Mouse (Mus musculus) cortical plate, adult 2 months (tissue): ENCODE data around the gene Cbr1. TPM values are rescaled to one million over a fixed set of nuclear protein-coding genes. Genes with fewer than 3 reads are reported as not detected.
"Not testable (repeated sequence)": the region's sequence is repeated elsewhere in the genome, so short reads cannot be mapped to it uniquely, and the experiment has no call there.

Experiments used
- H3K27ac ChIP-seq: fragments of 200-500 bp; 2 replicates; pipeline ENCODE4 v1.5.1; 2012; ENCODE audit warnings: low read length, control low read depth, inconsistent platforms; ENCODE audit not compliant: insufficient read depth
- H3K4me1 ChIP-seq: fragments of 200-500 bp; 2 replicates; pipeline ENCODE4 v1.6.1; 2011; ENCODE audit warnings: low read length; ENCODE audit not compliant: control insufficient read depth, insufficient read depth
- H3K4me3 ChIP-seq: fragments of 200-500 bp; 2 replicates; pipeline ENCODE4 v1.5.1; 2011; ENCODE audit warnings: mild to moderate bottlenecking, low read length, control low read depth; ENCODE audit not compliant: insufficient read depth
- CTCF ChIP-seq: fragments of 200-500 bp; IDR thresholded peaks from 2 replicates; pipeline ENCODE4 v1.5.1; 2011; ENCODE audit warnings: mild to moderate bottlenecking, control low read depth, low read length; ENCODE audit not compliant: insufficient read depth; ENCODE audit errors: extremely low read depth
- POLR2A ChIP-seq: fragments of 200-500 bp; IDR thresholded peaks from 2 replicates; pipeline ENCODE4 v1.6.1; 2011; ENCODE audit warnings: mild to moderate bottlenecking, low read length, control low read depth; ENCODE audit not compliant: insufficient read depth; ENCODE audit errors: extremely low read depth
- polyA plus RNA-seq: library from polyadenylated mRNA; depleted of rRNA; stranded (reverse); fragments of >200 nt; gene quantifications from 2 replicates; pipeline ENCODE4 v1.2.3, GENCODE M21; 2012; rRNA removed

The Cbr1 gene
- polyA plus RNA-seq, 1 experiment: 132 TPM

DNA sequence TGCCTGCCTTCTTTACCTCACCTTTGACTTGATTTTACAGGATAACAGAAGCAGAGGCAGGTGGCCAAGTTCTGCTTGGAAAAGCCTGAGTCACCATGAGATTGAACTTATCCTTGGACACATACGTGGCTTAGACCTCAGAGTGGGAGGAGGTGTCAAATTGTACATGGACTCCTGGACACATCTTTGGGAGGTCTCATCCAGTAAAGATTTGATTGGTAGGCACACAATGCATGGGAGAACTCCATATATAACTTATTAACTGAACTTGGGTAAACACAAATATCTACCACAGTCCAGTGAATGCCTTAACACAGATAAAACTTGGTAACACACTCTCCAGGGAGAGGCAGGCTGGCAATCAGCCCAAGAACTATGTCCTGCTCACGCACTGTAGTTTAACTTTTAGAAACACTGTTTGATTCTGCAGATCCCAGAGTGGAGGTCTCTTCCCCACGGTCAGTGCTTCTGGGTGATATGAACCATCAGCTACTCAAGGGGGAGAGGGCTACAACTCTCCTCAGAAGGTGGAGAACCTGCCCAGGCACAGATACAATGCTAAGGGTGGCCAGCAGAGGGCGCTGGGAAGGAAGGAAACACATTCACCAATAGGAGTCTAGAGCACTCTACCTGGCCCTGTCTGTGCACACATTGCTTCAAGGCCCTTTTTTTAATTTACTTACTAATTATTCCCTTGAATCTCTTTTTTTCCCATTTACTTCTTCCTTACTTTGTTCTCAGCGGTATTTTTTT, 9.6 kb downstream of the Cbr1 start:
- Histone ChIP-seq H3K4me3 (no peak overlapping the region), H3K27ac (no peak overlapping the region), H3K4me1 (no peaks in the 10 kb centered on the region)
- TF ChIP-seq CTCF (peak; percentile 75), POLR2A (no peak)

DNA sequence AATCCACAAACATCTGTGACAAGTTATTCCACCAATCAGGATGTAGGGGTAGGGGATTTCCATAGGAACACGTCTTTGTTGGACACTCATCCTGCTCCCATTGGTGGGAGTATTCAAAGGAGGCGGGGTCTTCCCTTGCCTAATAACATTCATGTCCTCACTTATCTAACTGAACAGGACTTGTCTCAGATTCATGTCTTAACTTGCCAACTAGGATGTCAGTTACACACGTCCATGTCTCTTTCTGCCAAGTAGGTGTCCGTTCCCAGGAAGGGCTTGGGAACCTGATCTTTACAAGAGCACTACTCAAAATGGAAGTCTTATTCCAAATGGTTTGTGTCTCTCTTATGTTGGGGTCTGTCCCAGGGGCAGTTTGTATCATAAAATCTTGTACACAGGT, 18.1 kb downstream of the Cbr1 start:
- not testable (repeated sequence) for H3K27ac ChIP-seq, H3K4me1 ChIP-seq, H3K4me3 ChIP-seq

DNA sequence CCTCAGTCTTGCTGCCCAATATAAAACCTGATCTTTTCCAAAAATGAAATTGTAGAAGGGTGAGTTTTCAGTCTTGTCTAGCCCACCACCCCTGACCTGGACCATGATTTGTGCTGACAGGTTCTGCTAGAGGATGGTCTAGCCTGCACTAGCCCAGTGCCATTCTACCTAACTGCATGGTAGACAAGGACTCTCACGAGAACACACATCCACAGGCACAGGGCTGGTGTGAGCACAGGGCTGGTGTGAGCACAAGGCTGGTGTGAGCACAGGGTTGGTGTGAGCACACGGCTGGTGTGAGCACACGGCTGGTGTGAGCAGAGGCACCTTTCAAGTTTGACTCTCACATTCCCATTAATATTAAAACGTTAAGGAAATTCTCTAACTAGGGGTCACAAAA, 19.0 kb downstream of the Cbr1 start:
- H3K4me3 ChIP-seq: no peak overlapping the region
- TF ChIP-seq CTCF (no peak), POLR2A (no peak)
- H3K4me1 ChIP-seq: no peaks in the 10 kb centered on the region
- H3K27ac ChIP-seq: no peak overlapping the region

DNA sequence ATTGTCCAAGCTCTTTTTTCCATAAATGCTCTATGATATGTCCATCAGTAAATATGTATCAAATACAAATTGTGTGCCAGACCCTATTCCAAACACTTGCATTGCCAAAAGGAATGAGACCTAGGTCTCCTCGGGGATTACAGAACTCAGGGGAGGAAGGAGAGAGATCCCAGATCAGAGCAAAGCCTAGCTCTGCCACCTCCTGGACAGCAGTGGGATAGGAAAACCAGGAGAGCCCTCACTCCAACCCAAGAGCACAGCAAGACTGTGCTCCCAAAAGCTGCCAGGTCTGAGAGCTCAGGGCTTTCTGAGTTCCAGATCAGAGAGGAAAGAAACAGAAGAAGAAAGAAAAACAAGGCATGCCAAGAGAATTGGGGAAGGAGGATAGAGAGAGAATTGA, 21.1 kb downstream of the Cbr1 start:
- Histone ChIP-seq H3K4me3 (no peak overlapping the region), H3K27ac (no peak overlapping the region), H3K4me1 (no peaks in the 10 kb centered on the region)
- no peak for TF ChIP-seq POLR2A
- TF ChIP-seq CTCF: peak; percentile 59

DNA sequence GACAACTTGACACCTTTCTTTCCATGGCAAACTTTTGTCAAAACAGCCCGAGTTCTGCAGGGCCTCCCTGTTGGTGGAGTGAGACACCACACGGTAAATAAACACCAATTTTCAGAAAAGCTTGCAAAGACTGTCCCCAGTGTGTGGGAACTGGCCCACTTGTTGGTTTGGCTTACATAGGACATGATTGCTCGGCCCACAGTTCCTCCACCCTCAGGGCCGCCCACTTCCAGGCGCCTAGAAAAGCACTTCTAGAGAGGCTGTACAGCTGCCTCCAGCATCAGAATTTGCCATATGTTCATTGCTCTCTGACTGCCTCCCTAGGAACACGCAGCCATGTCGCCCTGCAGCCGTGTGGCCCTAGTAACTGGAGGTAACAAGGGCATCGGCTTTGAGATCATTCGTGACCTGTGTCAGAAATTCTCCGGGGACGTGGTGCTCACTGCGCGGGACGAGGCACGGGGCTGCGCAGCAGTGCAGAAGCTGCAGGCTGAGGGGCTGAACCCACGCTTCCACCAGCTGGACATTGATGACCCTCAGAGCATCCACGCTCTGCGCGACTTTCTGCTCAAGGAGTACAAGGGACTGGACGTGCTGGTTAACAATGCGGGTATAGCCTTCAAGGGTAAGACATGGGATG, 22.2 kb downstream of the Cbr1 start, which contains the start of gene Gm5678:
Gm5678 (plus strand) TSS at position 337 of the 640 bp plus-strand sequence.
- Histone ChIP-seq H3K27ac (no peak within 1 kb of the TSS), H3K4me1 (no peaks in the 10 kb centered on the region), H3K4me3 (no peak within 1 kb of the TSS)
- TF ChIP-seq CTCF (no peak), POLR2A (no peak)

DNA sequence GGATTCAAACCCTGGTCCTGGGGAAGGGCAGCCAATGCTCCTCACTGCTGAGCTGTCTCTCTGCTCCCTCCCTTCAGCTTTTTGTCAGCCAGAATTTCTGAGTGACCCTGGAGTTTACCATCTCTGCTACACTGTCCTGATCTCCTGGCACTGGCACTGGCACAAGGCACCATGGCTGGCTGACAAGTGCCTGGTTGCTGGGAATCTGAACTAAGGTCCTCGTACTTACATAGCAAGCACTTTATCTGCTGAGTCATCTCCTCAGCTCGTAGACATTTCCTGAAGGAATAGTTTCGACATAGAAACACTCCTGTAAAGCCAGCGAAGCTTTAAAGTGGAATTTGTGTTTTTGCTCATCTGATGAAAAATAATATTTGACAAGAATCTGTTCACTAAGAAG, 38.4 kb downstream of the Cbr1 start:
- Histone ChIP-seq H3K4me1 (no peaks in the 10 kb centered on the region), H3K27ac (no peak overlapping the region), H3K4me3 (no peak overlapping the region)
- TF ChIP-seq POLR2A (no peak), CTCF (no peak)

DNA sequence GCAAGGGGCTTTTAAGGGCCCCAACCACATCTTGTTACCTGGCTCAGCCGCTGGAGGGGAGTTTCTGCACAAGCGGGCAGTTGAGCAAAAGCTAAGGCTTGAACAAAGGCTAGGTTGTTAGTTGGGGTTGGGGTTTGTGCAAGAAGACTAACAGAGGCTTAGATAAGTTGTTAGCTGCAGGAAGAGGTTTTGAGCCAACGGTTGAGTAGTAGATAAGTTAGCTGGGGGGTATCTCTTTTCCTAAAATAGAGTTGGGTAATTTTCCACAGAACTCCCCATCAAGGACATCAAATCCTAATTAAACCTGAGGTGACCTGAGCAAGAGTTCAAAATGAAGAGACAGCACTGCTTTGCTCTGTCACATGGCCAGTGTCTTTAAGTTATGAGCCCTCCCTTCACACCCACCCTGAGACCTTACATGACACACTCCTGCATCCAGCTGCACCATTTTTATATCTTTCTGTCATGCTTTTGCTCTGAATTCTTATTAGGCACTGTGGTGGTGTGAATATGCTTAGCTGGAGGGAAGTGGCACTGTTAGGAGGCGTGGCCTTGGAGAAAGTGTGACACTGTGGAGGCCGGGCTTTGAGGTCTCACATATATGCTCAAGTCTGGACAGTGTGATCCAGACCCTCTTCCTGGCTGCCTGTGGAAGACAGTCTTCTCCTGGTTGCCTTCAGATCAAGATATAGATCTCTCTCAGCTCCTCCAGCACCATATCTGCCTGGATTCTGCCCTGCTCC, 43.0 kb downstream of the Cbr1 start:
- Histone ChIP-seq H3K4me1 (no peaks in the 10 kb centered on the region), H3K27ac (no peak overlapping the region), H3K4me3 (no peak overlapping the region)
- TF ChIP-seq POLR2A (no peak), CTCF (no peak)

Other genes with a start within 250 kb of the Cbr1 start
- gene Setd4, start 1.8 kb upstream of the Cbr1 start, polyA plus RNA-seq: 20.4 and 24.0 TPM in 2 replicates
- gene Gm5678, start 22.2 kb downstream of the Cbr1 start, polyA plus RNA-seq: 0.36 and 0.79 TPM in 2 replicates
- gene Cbr3, start 77.4 kb downstream of the Cbr1 start, polyA plus RNA-seq: 18.5 and 22.1 TPM in 2 replicates
- gene Dop1b, start 106.1 kb downstream of the Cbr1 start, polyA plus RNA-seq: 89.3 and 92.9 TPM in 2 replicates
- gene Morc3, start 226.3 kb downstream of the Cbr1 start, polyA plus RNA-seq: 19.6 and 22.0 TPM in 2 replicates